In genomic region chr11:69417449-69418384, GRCm38 (mm10) we compare ENCODE assay signal across 8 mouse cellular contexts. TPM values are rescaled to one million over a fixed set of nuclear protein-coding genes. Genes with fewer than 3 reads are reported as not detected.
DNase-seq lines count a peak whose midpoint lies in the region; ATAC-seq lines count a peak whose summit lies in the region.

No protein-coding gene starts in this region.

- H3K9ac ChIP-seq in hindbrain, embryonic 15.5 days: peak overlapping the region; percentile 41

- under 1% methylated on average over 39 of the region's 39 CpGs for WGBS in hindbrain, embryonic 15.5 days

- peak overlapping the region; percentile 65 for H3K4me3 ChIP-seq in hindbrain, embryonic 15.5 days

- peak; percentile 27 for ATAC-seq in hindbrain, embryonic 15.5 days (ENCODE audit: low FRiP score, low read depth)

- peaks cover 1% of the 10 kb centered on the region; the same call in 1 of the 2 replicates for H3K36me3 ChIP-seq in hindbrain, embryonic 15.5 days

- H3K9me3 ChIP-seq in hindbrain, embryonic 15.5 days: no peaks in the 10 kb centered on the region

- peak overlapping the region; percentile 96 for H3K4me2 ChIP-seq in hindbrain, embryonic 15.5 days

- H3K27ac ChIP-seq in hindbrain, embryonic 15.5 days (replicated peaks): peak overlapping the region; percentile 98

- peak; percentile 53 for DNase-seq in T-cell, adult 2 months (ENCODE audit: low spot score)
- peak; percentile 84 to 96 for DNase-seq in cerebellum, postnatal 4 days (ENCODE audit: low spot score in 2 of 2)
- DNase-seq in gastrocnemius, adult 18-20 months (ENCODE audit: low spot score): peak; percentile 94
- DNase-seq in layer of hippocampus, postnatal 36 days: peak; percentile 86
- DNase-seq in lung, postnatal 36 days: peak; percentile 97
- DNase-seq in retina, embryonic 14.5 days (ENCODE audit: low spot score): peak; percentile 94
- peak; percentile 86 for DNase-seq in urinary bladder, adult 2 months (ENCODE audit: low spot score)

- peaks cover 23% of the 10 kb centered on the region for H3K27me3 ChIP-seq in hindbrain, embryonic 15.5 days

- H3K4me1 ChIP-seq in hindbrain, embryonic 15.5 days (replicated peaks): peaks cover 72% of the 10 kb centered on the region

RNA-seq across cellular contexts. Expression of gene Kdm6b, which starts 4.2 kb away (rescaled TPM):
- total RNA-seq in gastrocnemius, adult 18-20 months (2021): 10 to 100 TPM; 19.6 to 22.0 TPM
- polyA plus RNA-seq in hindbrain, embryonic 15.5 days (2015; fragmentation: Nextera tagmentation; extraction: Ambion mirVana): 33.7 and 34.9 TPM in 2 replicates
- total RNA-seq in layer of hippocampus, postnatal 36 days (2021): 10 to 100 TPM; 32.0 to 41.6 TPM
- 3.3 and 10.7 TPM in 2 replicates for polyA plus RNA-seq in urinary bladder, adult 2 months (2012; rRNA removed)

RNA-seq across cellular contexts. Expression of gene Tmem88, which starts 19.7 kb away (rescaled TPM):
- 1 to 10 TPM; 2.6 to 4.1 TPM for total RNA-seq in gastrocnemius, adult 18-20 months (2021)
- 6.8 and 7.2 TPM in 2 replicates for polyA plus RNA-seq in hindbrain, embryonic 15.5 days (2015; fragmentation: Nextera tagmentation; extraction: Ambion mirVana)
- 1 to 10 TPM; 1.8 to 2.6 TPM for total RNA-seq in layer of hippocampus, postnatal 36 days (2021)
- 11.5 and 11.6 TPM in 2 replicates for polyA plus RNA-seq in urinary bladder, adult 2 months (2012; rRNA removed)

RNA-seq across cellular contexts. Expression of gene Cyb5d1, which starts 22.3 kb away (rescaled TPM):
- 10 to 100 TPM; 29.3 to 33.0 TPM for total RNA-seq in gastrocnemius, adult 18-20 months (2021)
- polyA plus RNA-seq in hindbrain, embryonic 15.5 days (2015; fragmentation: Nextera tagmentation; extraction: Ambion mirVana): 30.6 and 33.5 TPM in 2 replicates
- total RNA-seq in layer of hippocampus, postnatal 36 days (2021): 10 to 100 TPM; 44.6 to 48.6 TPM
- polyA plus RNA-seq in urinary bladder, adult 2 months (2012; rRNA removed): 43.0 and 48.0 TPM in 2 replicates

RNA-seq across cellular contexts. Expression of gene Naa38, which starts 22.4 kb away (rescaled TPM):
- total RNA-seq in gastrocnemius, adult 18-20 months (2021): 10 to 100 TPM; 70.5 to 72.1 TPM
- 109 and 121 TPM in 2 replicates for polyA plus RNA-seq in hindbrain, embryonic 15.5 days (2015; fragmentation: Nextera tagmentation; extraction: Ambion mirVana)
- total RNA-seq in layer of hippocampus, postnatal 36 days (2021): 100 to 1,000 TPM; 117 to 118 TPM
- 143 and 188 TPM in 2 replicates for polyA plus RNA-seq in urinary bladder, adult 2 months (2012; rRNA removed)

RNA-seq across cellular contexts. Expression of gene Chd3, which starts 48.5 kb away (rescaled TPM):
- 1 to 10 TPM; 5.7 to 7.9 TPM for total RNA-seq in gastrocnemius, adult 18-20 months (2021)
- 83.5 and 83.7 TPM in 2 replicates for polyA plus RNA-seq in hindbrain, embryonic 15.5 days (2015; fragmentation: Nextera tagmentation; extraction: Ambion mirVana)
- total RNA-seq in layer of hippocampus, postnatal 36 days (2021): 100 to 1,000 TPM; 537 to 553 TPM
- polyA plus RNA-seq in urinary bladder, adult 2 months (2012; rRNA removed): 85.5 and 132 TPM in 2 replicates

Comparison
In these comparisons a context has a peak if more than half of its experiments do, and no peak if none do; other contexts are left out.
1. Peak in every context shown above with its lines: DNase-seq, ATAC-seq, H3K4me3 ChIP-seq and H3K27ac ChIP-seq.